Mouse (Mus musculus) cerebellum, adult 2 months (tissue): ENCODE data around the gene Whamm. TPM values are rescaled to one million over a fixed set of nuclear protein-coding genes. Genes with fewer than 3 reads are reported as not detected.

Experiments
- DNase-seq, 2 experiments: peaks; one replicate each; pipeline ENCODE4 v3.0.0; 2021
- H3K27ac ChIP-seq: fragments of 200-500 bp; 2 replicates; pipeline ENCODE4 v1.5.1; 2012; ENCODE audit warnings: low read length, control low read depth, inconsistent platforms; ENCODE audit not compliant: insufficient read depth
- H3K27me3 ChIP-seq: fragments of 200-500 bp; 2 replicates; pipeline ENCODE4 v1.6.1; 2012; ENCODE audit warnings: inconsistent platforms, mild to moderate bottlenecking, low read length, moderate library complexity; ENCODE audit not compliant: control insufficient read depth, insufficient read depth
- H3K4me1 ChIP-seq: fragments of 200-500 bp; 2 replicates; pipeline ENCODE4 v1.6.1; 2011; ENCODE audit warnings: low read length; ENCODE audit not compliant: control insufficient read depth, insufficient read depth
- H3K4me3 ChIP-seq: fragments of 200-500 bp; replicated peaks from 2 replicates; pipeline ENCODE3; 2011; ENCODE audit warnings: mild to moderate bottlenecking, low read depth, low read length, control low read depth; ENCODE audit not compliant: insufficient read depth
- CTCF ChIP-seq: fragments of 200-500 bp; IDR thresholded peaks from 2 replicates; pipeline ENCODE4 v1.5.1; 2011; ENCODE audit warnings: low read depth, mild to moderate bottlenecking, control low read depth, low read length, moderate library complexity, borderline replicate concordance; ENCODE audit not compliant: insufficient read depth
- POLR2A ChIP-seq: fragments of 200-500 bp; IDR thresholded peaks from 2 replicates; pipeline ENCODE4 v1.6.1; 2011; ENCODE audit warnings: low read length, control low read depth, borderline replicate concordance; ENCODE audit not compliant: insufficient read depth
- WGBS: fragments of 180-500 bp; shearing (Covaris S2); methylation state at CpG from one replicate; pipeline ENCODE4 v1.1.7; 2018; 5-methylcytosine and 5-hydroxymethylcytosine counted together
- polyA plus RNA-seq: library from polyadenylated mRNA; depleted of rRNA; stranded (reverse); fragments of >200 nt; gene quantifications from 2 replicates; pipeline ENCODE4 v1.2.3, GENCODE M21; 2012

Whamm gene
- polyA plus RNA-seq, 1 experiment: 28.6 TPM

DNA sequence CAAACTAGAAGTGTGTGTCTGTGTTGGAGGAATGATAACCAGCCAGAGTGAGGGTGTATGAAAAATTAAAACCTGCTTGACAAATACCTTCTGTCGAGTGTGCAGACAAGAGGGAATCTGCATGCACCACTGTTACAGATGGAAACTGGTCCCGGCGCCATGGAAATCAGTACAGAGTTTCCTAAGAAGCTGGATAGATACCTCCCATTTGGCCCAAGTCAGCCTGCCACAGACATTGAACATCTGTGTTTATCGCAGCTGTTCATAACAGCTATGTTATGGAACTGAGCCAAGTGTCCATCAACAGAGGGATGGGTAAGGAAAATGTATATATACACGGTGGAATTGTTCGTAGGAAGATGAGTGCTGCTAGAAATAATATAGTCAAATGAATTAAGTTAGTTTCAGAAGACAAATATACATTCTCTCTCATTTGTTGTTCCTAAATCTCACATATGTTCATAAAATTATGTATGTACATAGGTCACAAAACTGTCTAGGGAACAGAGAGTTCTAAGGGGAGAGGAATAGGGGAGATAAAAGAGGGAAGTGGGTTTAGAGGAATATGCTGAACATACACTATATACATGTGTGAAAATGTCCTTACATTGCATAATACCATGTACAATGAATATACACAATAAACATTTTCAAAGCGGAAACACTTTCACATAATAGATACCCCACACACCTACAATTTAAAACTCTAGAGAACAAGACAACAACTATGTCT is 13.6 kb upstream of the Whamm start:
- Histone ChIP-seq H3K4me3 (no peak overlapping the region), H3K4me1 (no peaks in the 10 kb centered on the region), H3K27me3 (no peaks in the 10 kb centered on the region), H3K27ac (no peak overlapping the region)
- no peak for TF ChIP-seq CTCF
- no peak for TF ChIP-seq POLR2A
- no peak for DNase-seq
- 45% methylated on average over 7 of the region's 7 CpGs for whole genome bisulfite sequencing

DNA sequence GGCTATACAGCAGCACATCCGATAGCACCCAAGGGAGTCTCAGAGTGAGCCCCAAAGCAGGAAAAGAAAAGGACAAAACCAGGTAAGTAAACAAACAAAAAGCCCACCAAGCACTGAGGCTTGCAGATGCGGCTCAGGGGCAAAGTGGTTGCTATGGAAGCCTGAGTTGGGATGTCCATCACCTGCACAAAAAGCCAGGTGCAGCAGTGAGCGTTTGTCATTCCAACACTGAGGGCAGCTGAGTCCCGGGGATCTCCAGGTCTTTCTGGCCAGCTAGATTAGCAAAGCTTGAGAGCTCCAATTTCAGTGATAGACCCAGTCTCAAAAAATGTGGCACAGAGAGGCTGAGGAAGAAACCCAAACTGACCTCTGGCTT is 13.1 kb upstream of the Whamm start:
- Histone ChIP-seq H3K4me1 (no peaks in the 10 kb centered on the region), H3K4me3 (no peak overlapping the region), H3K27ac (no peak overlapping the region), H3K27me3 (no peaks in the 10 kb centered on the region)
- no peak for DNase-seq
- TF ChIP-seq POLR2A (no peak), CTCF (no peak)
- WGBS: 79% methylated on average over 4 of the region's 4 CpGs

DNA sequence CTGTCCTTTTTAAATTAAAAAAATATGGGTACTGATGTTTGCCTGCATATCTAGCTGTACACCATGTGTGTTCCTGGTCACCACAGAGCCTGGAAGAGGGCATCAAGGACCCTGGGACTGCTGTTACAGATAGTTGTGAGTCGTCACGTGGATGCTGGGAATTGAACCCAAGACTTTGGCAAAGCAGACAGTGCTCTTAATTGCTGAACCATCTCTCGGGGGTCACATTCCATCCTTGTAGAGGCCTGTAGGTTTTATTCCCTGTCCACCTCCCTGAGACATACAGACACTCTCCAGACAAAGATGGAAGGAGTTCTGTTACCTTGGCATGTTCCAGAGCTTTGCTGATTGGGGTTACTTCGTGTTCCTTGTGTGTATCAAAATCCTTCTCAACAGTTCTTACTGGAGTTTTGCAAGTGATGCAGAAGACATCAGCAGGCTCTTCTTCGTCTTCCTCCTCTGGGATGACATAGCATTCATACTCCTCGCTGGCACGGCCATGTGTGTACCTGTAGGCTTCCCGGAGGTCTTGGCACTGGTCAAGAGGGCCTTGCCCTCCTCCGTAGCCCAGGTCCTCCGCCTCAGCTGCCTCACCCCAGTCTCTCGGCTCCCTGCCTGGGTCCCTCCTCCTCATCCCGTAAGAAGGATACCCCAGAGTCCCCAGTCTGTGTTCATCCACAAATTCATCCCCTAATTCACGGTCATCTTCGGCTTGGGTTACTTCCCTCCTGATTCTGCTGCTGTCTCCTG is 11.7 kb upstream of the Whamm start:
- no peak for DNase-seq
- Histone ChIP-seq H3K27ac (no peak overlapping the region), H3K4me1 (no peaks in the 10 kb centered on the region), H3K4me3 (no peak overlapping the region), H3K27me3 (no peaks in the 10 kb centered on the region)
- WGBS: 85% methylated on average over 14 of the region's 14 CpGs
- TF ChIP-seq POLR2A: no peak
- TF ChIP-seq CTCF: no peak

- Histone ChIP-seq H3K27ac (no peak overlapping the region), H3K27me3 (no peaks in the 10 kb centered on the region), H3K4me3 (no peak overlapping the region), H3K4me1 (no peaks in the 10 kb centered on the region)
- TF ChIP-seq POLR2A (no peak), CTCF (no peak)
- DNase-seq: no peak
- WGBS: 72% methylated on average over 8 of the region's 8 CpGs
Measured at GRCm38 (mm10) chr7:81560101-81561049, 10.7 kb upstream of the Whamm start.

DNA sequence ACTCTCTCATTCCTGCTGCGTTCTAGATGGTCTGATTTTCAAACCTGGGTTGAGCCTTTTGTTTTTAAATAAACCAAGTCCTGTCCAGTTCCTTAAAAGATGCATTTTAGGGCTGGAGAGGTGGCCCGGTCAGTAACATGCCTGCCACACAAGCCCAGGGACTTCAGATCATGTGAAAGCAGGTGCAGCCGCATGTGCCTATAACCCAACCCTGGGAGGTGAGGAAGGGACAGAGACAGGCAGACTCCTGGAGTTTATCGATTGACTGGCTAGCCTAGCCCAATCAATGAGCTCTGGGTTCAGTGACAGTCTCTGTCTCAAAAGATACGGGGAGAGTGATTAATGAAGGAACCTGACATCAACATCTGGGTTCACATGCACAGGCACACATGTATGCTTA is 9.9 kb upstream of the Whamm start:
- 85% methylated on average over 5 of the region's 5 CpGs for WGBS

GRCm38 (mm10) chr7:81563506-81564015 is 7.5 kb upstream of the Whamm start:
- Histone ChIP-seq H3K27me3 (no peaks in the 10 kb centered on the region), H3K4me3 (no peak overlapping the region), H3K4me1 (no peaks in the 10 kb centered on the region), H3K27ac (no peak overlapping the region)
- WGBS: 92% methylated on average over 4 of the region's 4 CpGs
- no peak for TF ChIP-seq POLR2A
- TF ChIP-seq CTCF: no peak
- no peak for DNase-seq

More for the DNA sequence above, 9.9 kb upstream of the Whamm start:
- Histone ChIP-seq H3K27me3 (no peaks in the 10 kb centered on the region), H3K4me3 (no peak overlapping the region), H3K27ac (no peak overlapping the region), H3K4me1 (no peaks in the 10 kb centered on the region)
- no peak for DNase-seq
- no peak for TF ChIP-seq POLR2A
- TF ChIP-seq CTCF: no peak

GRCm38 (mm10) chr7:81564766-81565165 is 6.3 kb upstream of the Whamm start:
- Histone ChIP-seq H3K4me3 (no peak overlapping the region), H3K4me1 (no peaks in the 10 kb centered on the region), H3K27ac (no peak overlapping the region), H3K27me3 (no peaks in the 10 kb centered on the region)
- 81% methylated on average over 7 of the region's 7 CpGs for WGBS
- no peak for DNase-seq
- TF ChIP-seq CTCF (no peak), POLR2A (no peak)
